10 mouse cellular contexts compared by ENCODE assay signal in genomic region chr7:44393284-44393683, GRCm38 (mm10).
"Had no signal": no experiment of that assay in that cellular context is flagged by ENCODE, and none has a peak within 500 bp of the region (broad histone marks: within the 10 kb centered on the region; RNA-seq: fewer than 3 reads in every experiment).

No protein-coding gene starts in this region.

- DNase-seq: lung, adult 2 months; lung, postnatal 14 days; lung, postnatal 36 days; right cerebral cortex, postnatal 14 days; thymus, adult 2 months; thymus, postnatal 25 days; thymus, postnatal 4 days had no signal

- ATAC-seq: lung, postnatal 0 days; midbrain, embryonic 13.5 days; midbrain, embryonic 15.5 days had no signal
